Mouse (Mus musculus): ENCODE measurements around the gene Fam208b.

GRCm38 (mm10) chr13:3609780-3610117, 1.2 kb downstream of the Fam208b start:
- no peak for TF ChIP-seq CTCF (IDR thresholded peaks at IDR 0.05; ENCODE audit: low read depth)
- TF ChIP-seq EP300 (IDR thresholded peaks at IDR 0.05; ENCODE audit: low read depth): no peak
